Mouse (Mus musculus) lung, adult 2 months (tissue): ENCODE data around the gene Dock1.

Experiments
- CTCF ChIP-seq: fragments of 200-500 bp; IDR thresholded peaks from 2 replicates; pipeline ENCODE4 v1.5.1; 2011; ENCODE audit warnings: mild to moderate bottlenecking, low read length, control low read depth; ENCODE audit not compliant: insufficient read depth
- POLR2A ChIP-seq: fragments of 200-500 bp; IDR thresholded peaks from 2 replicates; pipeline ENCODE4 v1.6.1; 2011; ENCODE audit warnings: low read depth, mild to moderate bottlenecking, control low read depth, low read length, borderline replicate concordance; ENCODE audit errors: extremely low read depth

GRCm38 (mm10) chr7:135002216-135002615 is 331.8 kb downstream of the Dock1 start:
- TF ChIP-seq CTCF (no peak), POLR2A (no peak)
